Comparison of ENCODE assay signal across 10 mouse cellular contexts in the genomic region with DNA sequence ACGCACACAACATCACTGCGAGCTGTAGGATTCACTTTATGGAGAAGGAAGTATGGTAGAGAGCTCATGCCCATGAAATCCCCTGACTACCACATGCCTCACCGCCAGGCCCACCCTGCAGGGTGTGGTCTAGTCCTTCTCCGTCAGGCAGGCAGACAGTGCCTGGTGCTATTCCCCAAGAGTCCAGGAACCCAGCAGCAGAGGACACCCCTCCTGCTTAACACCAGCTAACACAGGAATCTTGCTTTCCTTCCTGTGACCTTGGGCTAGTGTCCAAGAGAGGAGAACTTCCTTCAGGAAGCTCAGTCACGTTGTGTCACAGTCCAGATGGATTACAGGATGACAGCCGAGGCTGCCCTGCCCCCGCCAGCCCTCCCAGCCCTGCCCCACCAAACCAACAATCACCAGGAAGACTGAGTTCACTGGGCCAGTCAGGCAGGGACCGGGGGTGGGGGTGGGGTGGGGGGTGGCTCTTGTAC. TPM values are rescaled to one million over a fixed set of nuclear protein-coding genes. Genes with fewer than 3 reads are reported as not detected.
DNase-seq lines count a peak whose midpoint lies in the region; ATAC-seq and TF ChIP-seq lines count a peak whose summit lies in the region.
"Had no signal": no experiment of that assay in that cellular context is flagged by ENCODE, and none has a peak within 500 bp of the region (broad histone marks: within the 10 kb centered on the region; RNA-seq: fewer than 3 reads in every experiment).

No protein-coding gene starts in this region.

- H3K4me2 ChIP-seq in liver, embryonic 12.5 days, result no peak overlapping the region
- H3K4me2 ChIP-seq in midbrain, postnatal 0 days (ENCODE audit: low read depth, low read length, poor library complexity, severe bottlenecking), result no peak overlapping the region

- H3K27ac ChIP-seq in liver, embryonic 12.5 days, result no peak overlapping the region
- H3K27ac ChIP-seq in midbrain, postnatal 0 days (ENCODE audit: low read depth, low read length), result no peak overlapping the region

- no peak overlapping the region for H3K9ac ChIP-seq in liver, embryonic 12.5 days
- no peak overlapping the region for H3K9ac ChIP-seq in midbrain, postnatal 0 days (replicated peaks; ENCODE audit: low read length, poor library complexity, severe bottlenecking)

- peak; percentile 32 for DNase-seq in ovary, adult 18-20 months (ENCODE audit: low spot score)
- DNase-seq in ovary, postnatal 36 days (ENCODE audit: low spot score), result no peak
- DNase-seq in heart, postnatal 4 days, result peak; percentile 69
- peak; percentile 64 for DNase-seq in yolk sac, embryonic 10.5 days (ENCODE audit: low spot score)
- DNase-seq in midbrain, postnatal 0 days (ENCODE audit: low spot score), result no peak
- DNase-seq in c-Kit-positive CD71-positive TER-119-positive erythroid progenitor cells, embryonic 14.5 days (ENCODE audit: low spot score), result no peak
- DNase-seq in thymus, adult 18-20 months, result no peak

- H3K4me1 ChIP-seq in liver, embryonic 12.5 days, result peaks cover 8% of the 10 kb centered on the region; the same call in 1 of the 2 replicates
- H3K4me1 ChIP-seq in midbrain, postnatal 0 days (ENCODE audit: insufficient read depth, low read length), result no peaks in the 10 kb centered on the region

- H3K4me3 ChIP-seq in liver, embryonic 12.5 days, result no peak overlapping the region
- H3K4me3 ChIP-seq in midbrain, postnatal 0 days (ENCODE audit: low read depth, low read length), result no peak overlapping the region

- no peaks in the 10 kb centered on the region for H3K9me3 ChIP-seq in liver, embryonic 12.5 days (replicated peaks)
- no peaks in the 10 kb centered on the region for H3K9me3 ChIP-seq in midbrain, postnatal 0 days (ENCODE audit: low read length)

- peaks cover 20% of the 10 kb centered on the region for H3K27me3 ChIP-seq in liver, embryonic 12.5 days (replicated peaks)
- H3K27me3 ChIP-seq in midbrain, postnatal 0 days (ENCODE audit: insufficient read depth, low read length), result no peaks in the 10 kb centered on the region

- peak; percentile 65 for ATAC-seq in liver, embryonic 12.5 days
- no peak for ATAC-seq in midbrain, postnatal 0 days (ENCODE audit: low FRiP score)

- 41% methylated on average over 8 of the region's 8 CpGs for WGBS in liver, embryonic 12.5 days (ENCODE audit: insufficient replicate concordance)
- WGBS in midbrain, postnatal 0 days, result 71% methylated on average over 8 of the region's 8 CpGs

- H3K36me3 ChIP-seq in liver, embryonic 12.5 days, result no peaks in the 10 kb centered on the region
- H3K36me3 ChIP-seq in midbrain, postnatal 0 days (ENCODE audit: insufficient read depth, low read length), result no peaks in the 10 kb centered on the region

- no peak for TF ChIP-seq CTCF in midbrain, postnatal 0 days (IDR thresholded peaks at IDR 0.05)

RNA-seq across cellular contexts. Expression of a gene that starts 9.2 kb away (rescaled TPM):
- 100 to 1,000 TPM; 112 to 116 TPM for total RNA-seq in heart, postnatal 4 days (2021)
- 13.0 and 15.1 TPM in 2 replicates for polyA plus RNA-seq in liver, embryonic 12.5 days (2016; fragmentation: Nextera tagmentation; extraction: Ambion mirVana)
- 190 and 259 TPM in 2 replicates for total RNA-seq in midbrain, postnatal 0 days (2014; rRNA removed)
- 35.4 and 36.4 TPM in 2 replicates for polyA plus RNA-seq in midbrain, postnatal 0 days (2015; fragmentation: Nextera tagmentation; extraction: Ambion mirVana)

RNA-seq across cellular contexts. Expression of a gene that starts 19.9 kb away (rescaled TPM):
- not detected for total RNA-seq in heart, postnatal 4 days (2021)
- polyA plus RNA-seq in liver, embryonic 12.5 days (2016; fragmentation: Nextera tagmentation; extraction: Ambion mirVana), result 0.28 TPM in 1 of 2 replicates, not detected in the other
- 4.4 and 6.4 TPM in 2 replicates for total RNA-seq in midbrain, postnatal 0 days (2014; rRNA removed)
- polyA plus RNA-seq in midbrain, postnatal 0 days (2015; fragmentation: Nextera tagmentation; extraction: Ambion mirVana), result 18.2 and 19.9 TPM in 2 replicates
- total RNA-seq: neutrophil, adult 5-6 weeks had no signal
- polyA plus RNA-seq: gonadal fat pad, adult 2 months had no signal

RNA-seq across cellular contexts. Expression of a gene that starts 30.1 kb away (rescaled TPM):
- total RNA-seq in heart, postnatal 4 days (2021), result 1 to 10 TPM; 7.3 to 8.7 TPM
- polyA plus RNA-seq in liver, embryonic 12.5 days (2016; fragmentation: Nextera tagmentation; extraction: Ambion mirVana), result 15.5 and 18.2 TPM in 2 replicates
- total RNA-seq in midbrain, postnatal 0 days (2014; rRNA removed), result 2.4 and 3.3 TPM in 2 replicates
- polyA plus RNA-seq in midbrain, postnatal 0 days (2015; fragmentation: Nextera tagmentation; extraction: Ambion mirVana), result 1.7 and 2.8 TPM in 2 replicates
- total RNA-seq: neutrophil, adult 5-6 weeks had no signal

RNA-seq across cellular contexts. Expression of a gene that starts 55.6 kb away (rescaled TPM):
- 10 to 100 TPM; 19.1 to 23.3 TPM for total RNA-seq in heart, postnatal 4 days (2021)
- 88.6 and 94.9 TPM in 2 replicates for polyA plus RNA-seq in liver, embryonic 12.5 days (2016; fragmentation: Nextera tagmentation; extraction: Ambion mirVana)
- total RNA-seq in midbrain, postnatal 0 days (2014; rRNA removed), result 1.5 and 3.8 TPM in 2 replicates
- 0.38 and 0.49 TPM in 2 replicates for polyA plus RNA-seq in midbrain, postnatal 0 days (2015; fragmentation: Nextera tagmentation; extraction: Ambion mirVana)

Comparison
In these comparisons a context has a peak if more than half of its experiments do, and no peak if none do; other contexts are left out.
1. DNase-seq: peak in ovary, adult 18-20 months (single experiment), heart, postnatal 4 days (single experiment) and yolk sac, embryonic 10.5 days (single experiment); none in ovary, postnatal 36 days (single experiment), midbrain, postnatal 0 days (single experiment), c-Kit-positive CD71-positive TER-119-positive erythroid progenitor cells, embryonic 14.5 days (single experiment) and thymus, adult 18-20 months (0 of 2).